Mouse (Mus musculus) limb, embryonic 11.5 days (tissue): ENCODE measurements around the gene Gm5580. TPM values are rescaled to one million over a fixed set of nuclear protein-coding genes. Genes with fewer than 3 reads are reported as not detected.
"Not testable (repeated sequence)": the region's sequence is repeated elsewhere in the genome, so short reads cannot be mapped to it uniquely, and the experiment has no call there.

Experiments
- ATAC-seq: fragments of 200-750 bp; cut with Nextera tagmentation; 2 replicates; pipeline ENCODE4 v1.8.0; 2017; ENCODE audit warnings: low read depth; ENCODE audit not compliant: insufficient number of reproducible peaks, low FRiP score, low TSS enrichment
- DNase-seq: peaks from one replicate; pipeline ENCODE4 v3.0.0-alpha.2; 2015; ENCODE audit warnings: low spot score
- H3K27ac ChIP-seq: fragments of 300-500 bp; sonication (generic); replicated peaks from 2 replicates; pipeline ENCODE4 v1.5.1; 2014; ENCODE audit warnings: low read depth, mild to moderate bottlenecking, low read length
- H3K27me3 ChIP-seq: fragments of 300-500 bp; sonication (generic); 2 replicates; pipeline ENCODE4 v1.6.1; 2014; ENCODE audit warnings: mild to moderate bottlenecking, low read length, mixed read lengths; ENCODE audit not compliant: control insufficient read depth, insufficient read depth
- H3K36me3 ChIP-seq: fragments of 300-500 bp; sonication (generic); 2 replicates; pipeline ENCODE4 v1.6.1; 2014; ENCODE audit warnings: mild to moderate bottlenecking, low read length, moderate library complexity, mixed read lengths; ENCODE audit not compliant: control insufficient read depth, insufficient read depth
- H3K4me1 ChIP-seq: fragments of 300-500 bp; sonication (generic); 2 replicates; pipeline ENCODE4 v1.6.1; 2014; ENCODE audit warnings: low read length, mixed read lengths; ENCODE audit not compliant: control insufficient read depth, insufficient read depth
- H3K4me2 ChIP-seq: fragments of 300-500 bp; sonication (generic); 2 replicates; pipeline ENCODE4 v1.6.1; 2014; ENCODE audit warnings: low read depth, mild to moderate bottlenecking, moderate library complexity; ENCODE audit not compliant: severe bottlenecking
- H3K4me3 ChIP-seq: fragments of 300-500 bp; sonication (generic); 2 replicates; pipeline ENCODE4 v1.5.1; 2014; ENCODE audit warnings: low read depth, low read length
- H3K9ac ChIP-seq: fragments of 300-500 bp; sonication (generic); 2 replicates; pipeline ENCODE4 v1.6.1; 2014; ENCODE audit warnings: mild to moderate bottlenecking, low read length
- H3K9me3 ChIP-seq: fragments of 300-500 bp; sonication (generic); 2 replicates; pipeline ENCODE4 v1.6.1; 2016; ENCODE audit warnings: low read length; ENCODE audit not compliant: control insufficient read depth
- WGBS: fragments of 180-500 bp; shearing (Covaris S2); extraction: QIAGEN DNeasy Blood & Tissue Kit; methylation state at CpG from one replicate; pipeline ENCODE4 v1.1.7; 2014; 5-methylcytosine and 5-hydroxymethylcytosine counted together
- polyA plus RNA-seq: library from polyadenylated mRNA; unstranded; fragments of >200 nt; fragmentation: Nextera tagmentation; extraction: Ambion mirVana; gene quantifications from 2 replicates; pipeline ENCODE4 v1.2.1, GENCODE M21; 2014

The Gm5580 gene
- 0.40 and 0.52 TPM in 2 replicates for polyA plus RNA-seq

GRCm38 (mm10) chr6:116550841-116551240 is at the start of gene Gm5580:
TSS of gene Gm5580 (plus strand) at chr6:116551141.
- not testable (repeated sequence) for DNase-seq, H3K9ac ChIP-seq, H3K4me2 ChIP-seq, H3K27ac ChIP-seq, ATAC-seq, H3K27me3 ChIP-seq, H3K4me1 ChIP-seq, H3K4me3 ChIP-seq, H3K9me3 ChIP-seq, H3K36me3 ChIP-seq
- WGBS: 98% methylated on average over 11 of the region's 11 CpGs

- H3K9me3 ChIP-seq, H3K9ac ChIP-seq, ATAC-seq: not testable (repeated sequence)
These were observed 44.5 kb upstream of the Gm5580 start, which contains the start of gene Olfr212 for GRCm38 (mm10) chr6:116506302-116507003. TSS of gene Olfr212 (plus strand) at chr6:116506516.

GRCm38 (mm10) chr6:116514832-116515231 is 36.1 kb upstream of the Gm5580 start:
- no peaks in the 10 kb centered on the region for H3K27me3 ChIP-seq
- H3K36me3 ChIP-seq: no peaks in the 10 kb centered on the region
- no peak overlapping the region for H3K27ac ChIP-seq
- H3K4me2 ChIP-seq: no peak overlapping the region
- DNase-seq: no peak
- no peak overlapping the region for H3K9ac ChIP-seq
- H3K4me1 ChIP-seq: no peaks in the 10 kb centered on the region
- ATAC-seq: no peak
- no peak overlapping the region for H3K4me3 ChIP-seq
- H3K9me3 ChIP-seq: no peaks in the 10 kb centered on the region

More at GRCm38 (mm10) chr6:116506302-116507003, 44.5 kb upstream of the Gm5580 start, which contains the start of gene Olfr212:
- not testable (repeated sequence) for H3K4me3 ChIP-seq, DNase-seq, H3K4me2 ChIP-seq, H3K36me3 ChIP-seq, H3K4me1 ChIP-seq, H3K27me3 ChIP-seq, H3K27ac ChIP-seq
- WGBS: 89% methylated on average over 19 of the region's 20 CpGs

GRCm38 (mm10) chr6:116538156-116538555 is 12.8 kb upstream of the Gm5580 start, which contains the start of gene Olfr213:
TSS of gene Olfr213 (plus strand) at chr6:116538456.
- DNase-seq (no peak), ATAC-seq (no peak)
- H3K9ac ChIP-seq: no peak within 1 kb of the TSS
- H3K4me2 ChIP-seq: no peak within 1 kb of the TSS
- H3K27me3 ChIP-seq: no peaks in the 10 kb centered on the region
- H3K4me1 ChIP-seq: no peaks in the 10 kb centered on the region
- H3K9me3 ChIP-seq: no peaks in the 10 kb centered on the region
- H3K4me3 ChIP-seq: no peak within 1 kb of the TSS
- WGBS: 90% methylated on average over 1 of the region's 1 CpGs
- no peaks in the 10 kb centered on the region for H3K36me3 ChIP-seq
- H3K27ac ChIP-seq: no peak within 1 kb of the TSS

- Histone ChIP-seq H3K27me3 (no peaks in the 10 kb centered on the region), H3K9ac (no peak overlapping the region), H3K36me3 (no peaks in the 10 kb centered on the region), H3K4me3 (no peak overlapping the region), H3K4me2 (no peak overlapping the region), H3K27ac (no peak overlapping the region), H3K4me1 (no peaks in the 10 kb centered on the region), H3K9me3 (no peaks in the 10 kb centered on the region)
- DNase-seq (no peak), ATAC-seq (no peak)
- 90% methylated on average over 2 of the region's 2 CpGs for WGBS
These were observed 8.4 kb upstream of the Gm5580 start for GRCm38 (mm10) chr6:116542500-116542899.

GRCm38 (mm10) chr6:116553935-116554334 is 3.0 kb downstream of the Gm5580 start, which contains the start of gene Olfr214:
TSS of gene Olfr214 (plus strand) at chr6:116554235.
- 89% methylated on average over 1 of the region's 1 CpGs for WGBS
- H3K4me2 ChIP-seq: no peak within 1 kb of the TSS
- no peak within 1 kb of the TSS for H3K27ac ChIP-seq
- H3K27me3 ChIP-seq: no peaks in the 10 kb centered on the region
- no peak within 1 kb of the TSS for H3K4me3 ChIP-seq
- no peaks in the 10 kb centered on the region for H3K9me3 ChIP-seq
- no peaks in the 10 kb centered on the region for H3K36me3 ChIP-seq
- H3K4me1 ChIP-seq: no peaks in the 10 kb centered on the region
- no peak within 1 kb of the TSS for H3K9ac ChIP-seq
- DNase-seq: no peak
- no peak for ATAC-seq

- H3K27me3 ChIP-seq: no peaks in the 10 kb centered on the region
These were observed 4.0 kb downstream of the Gm5580 start for GRCm38 (mm10) chr6:116554952-116555351.

GRCm38 (mm10) chr6:116569834-116570233 is 18.9 kb downstream of the Gm5580 start:
- Histone ChIP-seq H3K4me3 (no peak overlapping the region), H3K27ac (no peak overlapping the region), H3K36me3 (no peaks in the 10 kb centered on the region), H3K27me3 (no peaks in the 10 kb centered on the region), H3K9me3 (no peaks in the 10 kb centered on the region), H3K4me1 (no peaks in the 10 kb centered on the region), H3K4me2 (no peak overlapping the region), H3K9ac (no peak overlapping the region)
- DNase-seq: peak; percentile 49
- ATAC-seq: no peak
- WGBS: 37% methylated on average over 3 of the region's 3 CpGs

More at GRCm38 (mm10) chr6:116554952-116555351, 4.0 kb downstream of the Gm5580 start:
- no peak overlapping the region for H3K4me2 ChIP-seq
- H3K36me3 ChIP-seq: no peaks in the 10 kb centered on the region
- H3K9me3 ChIP-seq: no peaks in the 10 kb centered on the region
- no peak overlapping the region for H3K27ac ChIP-seq
- no peak overlapping the region for H3K9ac ChIP-seq
- H3K4me3 ChIP-seq: no peak overlapping the region
- no peak for DNase-seq
- ATAC-seq: no peak
- H3K4me1 ChIP-seq: no peaks in the 10 kb centered on the region
- WGBS: 74% methylated on average over 3 of the region's 3 CpGs
